Mouse (Mus musculus) mesoderm, embryonic 11.5 days (tissue): ENCODE data around the gene Cxcr4.

Source experiments
- DNase-seq: peaks from one replicate; pipeline ENCODE4 v3.0.0-alpha.2; 2012; ENCODE audit warnings: low read depth, low spot score

Gene Cxcr4

DNA sequence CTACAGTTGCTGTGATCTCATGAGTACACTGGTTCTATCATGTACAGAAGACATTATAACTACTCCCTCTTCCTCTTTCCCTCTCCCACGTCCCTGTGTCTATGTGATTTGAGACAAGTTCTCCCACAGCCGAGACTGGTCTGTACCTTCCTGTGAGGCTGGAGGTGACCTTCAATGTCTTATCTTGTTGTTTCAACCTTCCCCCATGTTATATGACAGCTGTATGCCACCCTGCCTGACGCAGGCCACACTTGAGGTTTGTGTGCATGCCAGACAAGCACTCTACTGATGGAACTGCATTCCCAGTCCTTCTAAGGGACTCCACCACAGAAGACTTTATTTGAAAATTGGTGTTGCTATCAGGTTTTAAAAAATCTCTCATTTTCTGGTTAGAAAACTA is 21.1 kb downstream of the Cxcr4 start:
- DNase-seq, result no peak

DNA sequence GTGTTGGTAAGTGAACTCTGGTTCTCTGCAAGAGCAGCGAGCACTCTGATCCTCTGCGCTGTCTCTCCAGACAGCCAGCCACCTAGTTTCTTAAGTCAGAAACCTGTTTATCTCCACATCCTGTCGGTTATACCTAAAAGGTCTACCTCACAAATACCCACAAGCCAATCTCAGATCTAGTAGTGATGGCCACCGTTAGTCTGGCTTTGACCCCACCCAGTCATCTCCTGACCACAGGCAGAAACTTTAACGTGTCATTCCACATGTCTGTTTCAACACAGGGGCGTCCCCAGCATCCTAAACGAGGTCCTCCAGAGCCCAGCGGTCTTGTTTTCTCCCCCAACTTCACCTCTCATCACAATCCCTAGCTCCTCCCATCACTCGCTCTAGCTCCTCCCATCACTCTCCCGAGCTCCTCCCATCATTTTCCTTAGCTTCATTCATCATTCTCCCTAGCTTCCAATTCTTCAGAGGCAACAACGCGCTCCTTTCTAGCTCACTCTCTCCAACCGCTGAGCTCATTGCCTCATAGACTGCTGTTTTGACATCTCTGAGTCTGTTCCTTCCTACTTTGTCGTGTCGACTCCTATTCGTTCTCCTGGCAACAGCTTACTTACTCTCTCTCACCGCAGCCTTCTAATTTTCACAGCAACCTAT is 22.0 kb downstream of the Cxcr4 start:
- DNase-seq, result no peak

DNA sequence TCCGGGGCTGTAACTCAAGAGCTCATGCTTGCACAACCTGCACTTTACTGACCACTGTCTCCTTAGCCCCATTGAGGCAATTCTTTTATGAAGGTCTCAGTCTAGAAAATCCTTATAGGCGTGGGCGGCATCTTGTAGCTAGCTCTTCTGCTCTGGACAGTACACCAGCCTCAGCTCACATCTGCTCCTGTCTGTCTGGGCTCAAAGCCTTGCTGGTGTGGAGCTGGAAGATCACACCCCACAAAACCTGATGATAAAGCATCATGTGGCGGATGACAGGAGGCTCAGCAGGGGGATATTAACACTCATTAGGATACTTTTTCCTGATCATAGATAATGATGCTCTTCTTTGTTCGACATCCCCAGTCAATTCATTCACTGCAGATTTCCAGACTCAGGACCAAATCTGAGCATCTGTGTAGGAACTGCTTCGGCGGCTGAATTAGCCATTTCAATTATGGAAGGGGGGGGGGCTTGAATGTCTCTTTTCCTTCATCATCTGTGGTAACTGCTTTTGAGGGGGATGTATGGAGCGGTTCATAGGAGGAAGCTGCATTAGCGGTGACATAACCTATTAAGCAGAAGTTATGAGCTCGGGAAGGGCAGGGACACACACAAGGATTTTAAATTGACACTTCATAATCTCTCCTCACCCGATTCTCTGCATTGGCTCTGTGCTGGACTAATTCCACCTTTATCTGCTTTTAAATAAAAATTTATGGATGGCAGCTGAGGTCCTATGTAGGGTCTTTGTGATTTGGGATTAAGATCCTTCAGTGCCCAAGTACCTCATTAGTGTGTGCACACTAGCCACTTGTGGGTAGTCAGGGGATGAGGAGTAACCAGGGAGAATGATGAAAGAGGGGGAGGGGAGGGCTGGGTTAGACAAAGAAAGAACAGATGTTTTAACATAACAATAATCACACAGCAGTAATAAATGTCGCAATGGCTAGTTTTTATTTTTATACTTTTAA is 24.6 kb downstream of the Cxcr4 start:
- no peak for DNase-seq

DNA sequence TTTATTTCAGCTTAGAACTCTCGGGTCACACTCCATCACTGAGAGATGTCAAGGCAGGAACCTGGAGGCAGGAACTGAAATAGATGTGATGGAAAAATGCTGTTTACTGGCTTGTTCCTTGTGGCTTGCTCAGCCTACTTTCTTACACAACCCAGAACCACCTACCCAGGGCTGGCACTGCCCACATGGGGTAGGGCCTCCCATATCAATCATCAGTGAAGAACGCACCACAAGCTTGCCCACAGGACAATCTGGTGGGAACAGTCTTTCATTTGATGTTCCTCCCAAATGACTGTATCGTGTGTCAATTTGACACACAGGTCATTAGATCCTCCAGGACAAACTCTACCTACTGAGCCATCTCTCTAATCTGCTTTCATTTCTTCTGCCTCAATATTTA is 28.2 kb downstream of the Cxcr4 start:
- DNase-seq, result no peak

DNA sequence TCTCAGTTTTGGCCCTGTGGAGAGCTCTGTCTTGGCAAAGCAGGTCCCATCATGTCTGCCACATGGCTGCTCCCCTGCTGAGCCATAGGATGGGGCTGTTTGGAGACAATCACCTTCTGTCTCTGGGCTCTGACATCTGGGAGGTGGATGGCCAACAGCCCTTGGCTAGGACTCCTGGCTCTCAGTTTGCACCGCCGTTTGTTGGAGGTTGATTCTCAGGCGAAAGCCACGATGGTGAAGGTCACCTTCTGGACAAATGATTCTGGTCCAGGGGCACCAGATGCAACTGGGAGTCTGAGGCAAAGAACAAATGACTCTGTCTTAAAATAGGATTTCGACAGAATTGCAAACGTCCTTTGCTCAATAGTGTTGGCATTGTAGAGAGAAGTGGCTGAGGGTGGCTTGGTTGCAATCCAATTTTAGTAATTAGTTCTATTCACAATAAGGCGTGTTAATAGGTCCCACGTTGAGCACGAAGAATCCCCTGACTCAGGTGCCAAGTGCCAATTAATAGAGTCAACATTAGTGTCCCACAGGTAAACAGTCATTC is 30.7 kb downstream of the Cxcr4 start:
- DNase-seq, result no peak

DNA sequence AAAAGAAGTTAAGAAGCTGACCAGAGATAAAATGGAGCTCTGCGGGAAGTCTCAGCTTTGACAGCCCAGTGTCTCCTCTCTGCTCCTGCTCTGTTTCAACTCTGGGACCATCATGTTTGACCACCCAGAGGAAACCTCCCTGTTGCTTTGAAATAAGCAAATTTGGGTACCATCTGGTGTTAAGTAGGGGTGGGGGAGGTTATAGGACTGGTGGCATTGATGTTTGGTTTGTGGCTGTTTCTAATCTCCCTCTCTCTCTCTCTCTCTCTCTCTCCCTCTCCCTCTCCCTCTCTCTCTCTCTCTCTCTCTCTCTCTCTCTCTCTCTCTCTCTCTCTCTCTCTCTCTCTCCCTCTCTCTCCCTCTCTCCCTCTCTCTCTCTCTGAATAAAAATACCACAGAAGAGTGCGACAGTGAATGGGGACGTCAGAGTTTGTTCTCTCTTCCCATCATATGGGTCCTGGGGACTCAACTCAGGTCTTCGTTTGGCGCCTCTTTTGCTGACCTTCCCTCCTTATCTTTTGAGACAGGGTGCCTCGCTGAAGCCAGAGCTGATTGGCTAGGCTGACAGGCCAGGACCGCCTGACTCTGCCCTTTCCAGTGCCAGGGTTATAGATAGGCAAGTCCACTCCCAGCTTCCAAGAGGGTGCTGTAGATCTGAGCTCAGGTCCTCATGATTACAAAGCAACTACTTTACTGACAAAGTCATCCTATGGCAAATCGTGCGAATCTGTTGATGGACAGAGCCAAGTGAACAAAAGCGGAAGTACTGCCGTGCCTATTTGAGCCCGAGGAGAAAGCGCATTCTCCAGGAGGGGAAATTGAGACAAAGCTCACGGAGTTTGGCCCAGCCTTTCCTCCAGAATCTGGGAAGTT is 31.4 kb downstream of the Cxcr4 start:
- no peak for DNase-seq

DNA sequence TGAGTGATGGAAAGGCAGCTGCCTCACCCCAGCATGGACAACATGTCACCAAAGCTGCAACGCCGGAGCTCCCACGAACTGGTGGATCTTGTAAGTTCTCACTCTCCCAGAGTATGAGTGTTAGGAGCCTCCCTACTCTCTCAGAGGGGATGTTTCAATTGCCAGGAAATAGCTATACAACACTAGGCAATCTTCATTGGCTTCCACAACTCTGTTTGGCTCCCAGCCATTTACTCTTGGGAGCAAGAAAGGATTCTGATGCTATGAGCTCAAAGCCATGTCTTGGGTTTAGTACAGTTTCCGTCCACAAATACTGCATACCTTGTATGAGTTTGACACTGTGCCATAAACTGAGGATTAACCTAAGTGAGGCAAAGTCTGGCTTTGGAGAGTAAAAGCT is 34.1 kb downstream of the Cxcr4 start:
- DNase-seq, result no peak

DNA sequence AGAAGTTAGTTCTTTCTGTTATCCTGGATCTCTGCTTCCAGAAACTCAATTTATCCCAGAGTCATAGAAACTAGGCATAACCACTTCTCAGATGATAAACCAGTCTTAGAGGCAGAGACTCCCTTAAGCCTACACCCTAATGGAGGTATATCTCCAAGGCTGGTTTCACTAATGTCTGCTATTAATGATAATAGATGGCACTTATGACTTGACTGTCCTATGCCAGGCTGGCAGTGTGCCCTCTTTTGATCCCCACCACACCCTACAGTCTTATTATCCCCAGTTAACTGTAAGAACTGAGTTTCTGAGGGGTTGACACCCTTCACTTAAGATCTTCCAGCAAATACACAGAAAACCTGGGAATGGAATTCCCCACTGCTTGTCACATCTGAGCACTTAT is 39.5 kb downstream of the Cxcr4 start:
- no peak for DNase-seq

DNA sequence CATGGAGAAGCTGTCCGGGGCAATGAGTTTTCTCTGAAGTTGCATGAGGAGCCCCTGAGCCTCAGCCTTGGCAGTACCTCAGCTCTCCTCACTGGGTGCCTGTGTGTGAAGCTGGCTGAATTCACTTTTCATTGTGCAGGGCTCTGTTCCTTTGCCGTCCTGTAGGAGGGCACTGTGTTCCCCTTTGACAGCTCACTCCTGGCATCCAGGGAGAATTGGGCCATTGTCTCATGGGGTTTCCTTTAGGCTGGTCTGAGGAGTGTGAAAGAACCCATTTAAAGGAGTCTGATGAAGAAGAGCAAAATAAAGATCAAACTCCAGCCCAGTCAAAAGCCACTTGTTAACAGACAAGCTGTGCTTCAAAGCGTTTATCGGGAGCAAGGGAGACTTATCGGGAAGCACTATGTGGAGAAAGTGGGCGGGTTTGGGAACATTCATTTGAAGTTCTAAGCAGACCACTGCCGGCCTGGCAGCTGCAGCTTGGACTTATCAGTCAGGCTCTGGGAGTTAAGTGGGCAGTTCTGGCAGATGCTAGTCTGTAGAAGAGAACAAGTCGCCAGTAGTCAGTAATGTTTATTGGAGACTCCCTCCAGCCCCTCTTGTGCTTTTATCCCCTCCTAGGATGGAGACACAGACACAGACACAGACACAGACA is 40.2 kb downstream of the Cxcr4 start:
- DNase-seq, result peak; percentile 53

DNA sequence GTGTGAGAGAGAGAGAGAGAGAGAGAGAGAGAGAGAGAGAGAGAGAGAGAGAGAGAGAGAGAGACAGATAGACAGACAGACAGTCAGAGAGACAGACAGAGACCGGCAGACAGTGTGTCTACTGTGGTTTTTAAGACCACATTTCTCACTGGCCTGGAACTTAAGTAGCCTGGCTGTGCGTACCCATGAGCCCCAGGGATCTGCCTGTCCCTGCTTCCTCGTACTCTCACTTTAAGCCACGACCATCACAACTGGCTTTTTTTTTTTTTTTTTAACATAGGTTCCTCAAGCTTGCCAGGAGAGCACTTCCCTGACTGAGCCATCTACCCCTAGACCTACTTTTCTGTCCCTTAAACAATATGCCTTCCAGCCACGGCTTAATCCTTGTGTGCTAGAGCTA is 42.7 kb downstream of the Cxcr4 start:
- no peak for DNase-seq

DNA sequence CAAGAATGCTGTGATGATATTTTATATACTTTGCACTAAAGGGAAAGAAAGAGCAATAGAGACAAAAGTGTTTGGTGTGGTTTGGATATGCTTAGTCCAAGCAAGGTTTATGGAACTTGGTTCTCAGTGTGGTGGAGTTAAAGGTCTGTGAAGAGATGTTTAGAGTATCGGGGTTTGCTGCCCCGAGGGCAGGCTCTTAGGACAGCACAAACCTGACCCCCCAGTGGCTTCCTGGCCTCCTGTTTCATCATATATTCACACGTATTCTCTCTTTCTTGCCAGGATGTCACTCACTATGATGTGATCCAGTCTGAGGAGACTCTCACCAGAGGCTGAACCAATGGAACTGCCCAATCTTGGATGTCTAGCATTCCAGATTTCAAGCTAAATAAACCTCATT is 43.1 kb downstream of the Cxcr4 start:
- no peak for DNase-seq

DNA sequence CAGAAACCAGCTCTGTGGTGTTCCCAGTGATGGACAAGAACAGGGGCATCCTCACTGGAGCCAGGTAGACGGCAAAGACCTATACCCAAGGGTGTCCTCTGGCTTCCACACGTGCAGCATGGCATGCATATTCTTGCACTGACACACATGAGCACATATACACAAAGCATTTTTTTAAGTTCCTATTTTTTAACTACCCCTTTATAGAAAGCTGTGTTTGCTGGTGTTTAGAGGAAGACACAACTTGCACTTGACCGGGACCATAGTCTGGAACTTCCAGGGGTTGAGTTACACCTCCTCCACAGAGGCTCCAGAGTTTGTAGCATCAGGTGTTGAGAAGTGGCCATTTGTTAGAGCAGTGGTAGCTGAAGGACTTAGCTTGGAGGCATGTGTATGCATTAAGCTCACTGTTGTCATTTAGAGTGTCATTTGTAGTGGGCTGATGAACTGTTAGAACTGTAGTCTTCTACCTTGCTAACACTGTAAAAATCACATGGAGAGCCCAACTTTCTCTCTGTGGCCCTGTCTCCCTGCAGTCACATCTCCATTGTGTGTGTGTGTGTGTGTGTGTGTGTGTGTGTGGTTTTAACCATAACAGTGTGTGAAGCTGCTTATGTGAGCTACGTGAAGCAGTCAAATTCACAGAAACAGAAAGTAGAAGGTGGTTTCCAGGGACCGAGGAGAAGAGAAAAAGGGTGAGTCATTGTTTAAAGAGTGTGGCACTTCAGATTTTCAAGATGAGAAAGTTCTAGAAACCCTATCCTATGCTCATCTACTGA is 43.7 kb downstream of the Cxcr4 start:
- no peak for DNase-seq

DNA sequence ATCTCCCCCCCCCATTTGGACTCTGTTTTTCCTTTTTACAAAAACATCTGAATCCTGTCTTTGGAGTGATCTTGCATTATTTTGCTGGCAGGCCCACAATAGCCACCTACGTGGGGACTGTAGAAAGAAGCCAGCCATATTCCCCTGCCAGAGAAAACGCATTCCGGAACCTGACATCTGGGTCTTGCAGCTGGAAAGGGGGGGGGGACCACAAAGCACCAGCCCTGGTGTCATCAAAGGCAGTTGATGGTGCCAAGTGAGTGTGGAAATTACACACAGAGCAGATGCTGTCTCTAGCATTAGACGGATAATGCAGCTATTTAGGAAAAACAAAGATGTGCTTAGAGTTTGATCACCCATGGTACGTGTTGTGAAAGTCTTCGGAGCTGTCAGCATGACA is 46.4 kb downstream of the Cxcr4 start:
- DNase-seq, result no peak

DNA sequence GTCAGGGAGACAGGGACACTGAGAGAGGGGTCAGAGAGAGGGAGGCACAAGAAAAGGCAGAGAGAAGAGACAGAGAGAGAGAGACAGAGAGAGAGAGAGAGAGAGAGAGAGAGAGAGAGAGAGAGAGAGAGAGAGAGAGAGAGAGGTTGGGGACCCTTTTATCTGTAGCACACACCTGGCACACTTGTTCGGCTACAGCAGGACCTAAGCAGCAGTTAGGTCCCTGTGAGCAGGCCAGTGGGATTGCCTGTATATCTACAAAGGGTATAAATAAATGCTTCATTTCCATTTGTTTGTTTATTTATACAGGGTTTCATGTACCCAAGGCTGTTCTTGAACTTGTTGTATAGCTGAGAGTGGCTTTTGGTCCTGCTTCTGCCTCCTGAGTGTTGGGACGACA is 49.0 kb downstream of the Cxcr4 start:
- DNase-seq, result no peak

DNA sequence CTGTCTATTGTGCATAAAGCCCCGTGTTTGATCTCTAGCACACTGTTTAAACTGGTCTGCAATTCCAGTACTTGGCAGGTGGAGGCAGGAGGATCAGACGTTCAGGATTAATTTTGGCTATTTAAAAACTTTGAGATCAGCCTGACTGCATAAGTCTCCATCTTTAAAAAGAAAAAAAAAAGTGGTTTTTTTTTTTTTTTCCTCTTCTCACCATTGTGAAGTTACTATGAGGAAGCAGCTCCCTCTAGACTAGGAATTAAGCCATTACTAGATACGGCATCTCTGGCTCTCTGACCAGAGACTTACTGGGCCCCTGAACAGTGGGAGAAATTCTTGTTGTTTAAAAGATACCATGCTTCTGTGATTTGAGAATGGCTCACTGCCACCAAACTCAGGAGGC is 49.5 kb downstream of the Cxcr4 start:
- no peak for DNase-seq

DNA sequence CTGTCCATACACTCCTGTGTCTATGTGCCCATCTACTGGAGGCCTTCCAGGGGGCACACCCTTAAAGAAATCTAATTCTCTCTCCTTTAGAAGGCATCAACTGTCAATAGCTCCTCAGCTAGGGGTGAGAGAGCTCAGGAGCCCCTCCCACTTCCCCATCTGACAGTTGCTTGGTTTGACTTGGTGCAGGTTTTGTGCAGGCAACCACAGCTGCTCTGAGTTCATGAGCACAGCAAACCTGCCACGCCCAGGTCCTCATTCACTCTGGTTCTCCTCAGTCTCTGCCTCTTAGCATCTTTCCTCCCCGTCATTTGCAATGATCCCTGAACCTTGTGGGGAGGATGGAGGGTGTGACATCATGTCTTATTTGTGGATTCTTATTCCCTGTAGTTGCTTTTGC is 51.9 kb downstream of the Cxcr4 start:
- no peak for DNase-seq

DNA sequence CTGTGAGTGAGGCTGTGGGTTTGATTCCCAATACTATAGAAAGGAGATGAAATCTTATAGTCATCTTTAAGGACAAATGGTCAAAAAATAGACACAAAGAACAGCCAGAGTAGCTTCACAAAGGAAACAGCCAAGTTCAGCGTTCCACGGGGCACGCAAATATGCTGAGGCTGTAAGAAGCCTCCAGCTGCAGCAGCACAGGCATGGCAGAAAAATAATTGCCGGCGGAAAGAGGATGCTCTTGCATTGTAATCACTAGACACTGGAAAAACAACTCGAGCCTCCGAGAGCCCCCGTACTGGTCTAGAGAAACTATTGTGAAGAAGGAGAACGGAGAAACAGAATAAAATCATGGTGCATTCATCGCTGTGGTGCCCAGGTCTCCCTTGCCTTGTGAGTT is 52.5 kb downstream of the Cxcr4 start:
- no peak for DNase-seq
